Mouse (Mus musculus): ENCODE measurements at regions not wholly inside any gene's neighbourhood (a gene's known extent, or its start where the extent isn't known, plus 50 kb on each side); places are given as distances from the start of the nearest gene placed in this dataset.

DNA sequence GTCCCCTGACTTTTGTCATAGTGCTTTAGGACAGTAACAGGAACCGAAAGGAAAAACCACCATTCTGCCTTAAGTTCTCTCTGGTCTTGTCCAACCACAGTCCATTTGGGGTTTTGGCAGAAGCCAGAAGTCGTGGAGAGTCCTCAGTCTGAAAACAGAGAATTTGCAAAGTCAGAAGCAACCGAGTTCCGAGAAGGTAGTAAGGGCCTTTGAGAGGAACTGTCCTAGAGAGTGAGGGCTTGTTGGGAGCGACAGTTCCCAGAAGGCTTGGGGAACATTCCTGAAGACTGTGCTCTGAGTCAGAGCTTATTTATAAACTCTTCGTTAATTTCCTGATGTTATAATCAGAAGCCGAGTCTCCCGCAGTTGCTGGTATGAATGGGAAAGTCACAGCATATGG, 298.3 kb upstream of the Tbc1d5 start:
- Histone ChIP-seq H3K4me2 (no peak overlapping the region), H3K9ac (no peak overlapping the region), H3K27me3 (no peaks in the 10 kb centered on the region), H3K4me3 (replicated peaks) (no peak overlapping the region), H3K9me3 (replicated peaks) (no peaks in the 10 kb centered on the region), H3K27ac (no peak overlapping the region), H3K36me3 (no peaks in the 10 kb centered on the region), H3K4me1 (replicated peaks) (no peaks in the 10 kb centered on the region)
- WGBS (ENCODE audit: insufficient replicate concordance), result 71% methylated on average over 8 of the region's 8 CpGs
- DNase-seq (no peak), ATAC-seq (ENCODE audit: low read depth) (no peak)

DNA sequence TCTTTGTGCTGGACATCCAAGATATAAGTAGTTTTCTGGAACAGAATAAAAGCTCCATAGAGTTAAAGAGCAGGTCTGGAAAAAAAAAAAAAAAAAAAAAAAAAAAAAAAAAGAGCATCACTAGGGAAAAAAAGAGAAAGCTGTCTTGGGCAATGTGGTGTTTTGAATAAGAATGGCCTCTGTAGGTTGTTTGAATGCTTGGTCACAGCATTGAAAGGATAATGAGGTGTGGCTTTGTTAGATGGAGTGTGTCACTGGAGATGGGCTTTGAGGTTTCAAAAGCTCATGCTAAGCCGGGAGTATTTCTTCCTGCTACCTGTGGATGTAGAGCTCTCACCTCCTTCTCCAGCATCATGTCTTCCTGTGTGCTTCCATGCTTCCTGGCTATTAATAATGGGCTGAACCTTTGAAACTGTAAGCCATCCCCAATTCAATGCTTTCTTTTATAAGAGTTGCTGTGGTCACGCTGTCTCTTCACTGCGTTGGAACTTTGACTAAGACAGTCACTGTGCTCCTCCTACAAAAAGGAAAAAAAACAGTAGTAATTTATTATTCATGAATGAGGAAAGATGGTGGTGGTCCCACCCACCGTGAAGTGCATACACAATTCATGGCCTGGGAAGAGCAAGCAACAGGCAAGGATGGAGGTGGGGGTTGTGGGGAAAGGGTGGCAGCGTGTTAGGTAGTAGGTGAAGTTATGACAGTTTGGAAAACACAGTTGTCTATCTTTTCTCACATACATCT, 283.2 kb upstream of the Tbc1d5 start:
- Histone ChIP-seq H3K27ac (no peak overlapping the region), H3K27me3 (no peaks in the 10 kb centered on the region), H3K9me3 (replicated peaks) (no peaks in the 10 kb centered on the region), H3K9ac (no peak overlapping the region), H3K4me2 (no peak overlapping the region), H3K36me3 (no peaks in the 10 kb centered on the region), H3K4me1 (replicated peaks) (no peaks in the 10 kb centered on the region), H3K4me3 (replicated peaks) (no peak overlapping the region)
- ATAC-seq (ENCODE audit: low read depth) (no peak), DNase-seq (no peak)
- WGBS (ENCODE audit: insufficient replicate concordance), result 66% methylated on average over 5 of the region's 5 CpGs

DNA sequence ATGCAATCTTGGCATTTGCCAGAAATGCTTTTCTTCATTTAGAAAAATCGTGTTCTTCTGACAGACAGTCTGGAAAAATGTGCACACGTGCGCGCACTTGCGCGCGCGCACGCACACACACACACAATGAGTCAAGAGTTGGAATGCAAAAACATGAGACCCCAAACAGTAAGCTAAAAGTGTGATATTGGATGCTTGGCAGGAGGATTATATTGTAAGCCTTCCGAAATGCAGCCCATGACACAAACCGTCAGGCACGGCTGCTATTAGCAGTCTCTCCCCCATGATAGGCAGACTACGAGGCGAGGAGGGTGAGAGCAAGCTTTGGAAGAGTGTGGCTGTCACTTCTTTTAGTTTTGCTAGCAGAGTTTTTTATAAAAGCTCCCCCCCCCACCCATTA, 282.1 kb upstream of the Tbc1d5 start:
- Histone ChIP-seq H3K27me3 (no peaks in the 10 kb centered on the region), H3K4me3 (replicated peaks) (no peak overlapping the region), H3K36me3 (no peaks in the 10 kb centered on the region), H3K9ac (no peak overlapping the region), H3K9me3 (replicated peaks) (no peaks in the 10 kb centered on the region), H3K27ac (no peak overlapping the region), H3K4me2 (no peak overlapping the region), H3K4me1 (replicated peaks) (no peaks in the 10 kb centered on the region)
- no peak for ATAC-seq (ENCODE audit: low read depth)
- WGBS (ENCODE audit: insufficient replicate concordance), result 79% methylated on average over 14 of the region's 14 CpGs
- no peak for DNase-seq

DNA sequence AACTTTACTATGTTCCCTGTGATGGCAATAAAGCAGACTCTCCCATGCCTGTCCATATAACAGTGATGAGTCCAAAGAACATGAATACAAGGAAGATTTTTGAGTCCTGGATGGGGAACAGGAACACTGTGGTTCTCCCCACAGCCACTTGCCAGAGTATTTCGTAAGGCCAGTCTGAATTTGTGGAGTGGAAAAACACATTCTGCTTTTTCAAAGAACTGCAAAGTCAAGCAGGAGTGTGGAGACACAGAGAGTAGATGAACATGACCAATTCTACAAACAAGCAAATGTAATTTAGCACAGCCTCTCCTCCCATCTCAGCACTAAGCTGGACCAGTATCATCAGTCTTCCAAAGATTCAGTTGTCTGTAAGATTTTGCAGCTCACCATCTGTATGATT, 280.0 kb upstream of the Tbc1d5 start:
- H3K4me1 ChIP-seq (replicated peaks), result no peaks in the 10 kb centered on the region
- H3K9ac ChIP-seq, result no peak overlapping the region
- 59% methylated on average over 1 of the region's 1 CpGs for WGBS (ENCODE audit: insufficient replicate concordance)
- ATAC-seq (ENCODE audit: low read depth), result no peak
- no peak for DNase-seq
- H3K36me3 ChIP-seq, result no peaks in the 10 kb centered on the region
- no peak overlapping the region for H3K4me2 ChIP-seq
- no peaks in the 10 kb centered on the region for H3K9me3 ChIP-seq (replicated peaks)
- H3K27me3 ChIP-seq, result no peaks in the 10 kb centered on the region
- no peak overlapping the region for H3K4me3 ChIP-seq (replicated peaks)
- no peak overlapping the region for H3K27ac ChIP-seq

DNA sequence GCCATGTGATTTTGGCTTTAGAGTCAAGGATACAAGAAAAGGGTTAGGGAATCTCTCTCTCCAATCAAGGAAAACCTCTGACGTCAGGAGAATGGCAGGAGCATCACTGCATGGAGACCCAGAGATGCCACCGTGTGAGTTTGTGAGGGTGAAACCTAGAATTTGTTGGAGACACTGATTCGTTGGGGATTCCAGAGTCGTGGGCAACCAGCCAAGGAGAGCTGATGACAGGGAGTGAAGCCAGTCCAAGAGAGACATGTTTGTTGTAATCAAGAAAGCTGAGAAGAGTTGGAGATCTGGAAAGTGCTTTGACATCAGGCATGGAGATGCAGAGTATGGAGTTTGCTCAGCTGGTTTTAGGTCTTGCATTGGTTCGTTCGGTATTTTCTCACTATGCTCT, 236.6 kb upstream of the Tbc1d5 start:
- Histone ChIP-seq H3K27ac (no peak overlapping the region), H3K9ac (no peak overlapping the region), H3K4me1 (replicated peaks) (no peaks in the 10 kb centered on the region), H3K9me3 (replicated peaks) (no peaks in the 10 kb centered on the region), H3K4me3 (replicated peaks) (no peak overlapping the region), H3K4me2 (no peak overlapping the region), H3K27me3 (no peaks in the 10 kb centered on the region), H3K36me3 (no peaks in the 10 kb centered on the region)
- 68% methylated on average over 6 of the region's 6 CpGs for WGBS (ENCODE audit: insufficient replicate concordance)
- DNase-seq (no peak), ATAC-seq (ENCODE audit: low read depth) (no peak)

DNA sequence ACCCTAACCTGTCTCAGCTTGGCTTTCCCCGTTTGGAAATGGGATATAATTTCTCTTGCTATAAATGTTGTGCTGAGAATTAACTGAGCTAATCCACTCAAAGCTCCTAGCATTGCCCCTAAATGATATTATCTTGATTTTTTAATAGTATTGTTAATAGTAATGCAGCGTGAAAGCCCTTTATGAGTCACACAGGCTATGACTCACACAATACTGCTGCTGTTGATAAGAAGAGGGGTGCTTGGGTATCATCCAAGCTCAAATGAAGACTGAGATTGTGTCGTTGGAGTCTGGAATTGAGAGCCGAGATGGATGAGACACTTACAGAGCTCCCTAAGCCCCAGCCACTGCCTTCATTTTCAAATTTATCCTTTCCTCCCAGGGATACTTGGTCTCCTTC, 235.2 kb upstream of the Tbc1d5 start:
- Histone ChIP-seq H3K4me1 (replicated peaks) (no peaks in the 10 kb centered on the region), H3K4me2 (no peak overlapping the region), H3K36me3 (no peaks in the 10 kb centered on the region), H3K4me3 (replicated peaks) (no peak overlapping the region), H3K9ac (no peak overlapping the region), H3K27me3 (no peaks in the 10 kb centered on the region), H3K9me3 (replicated peaks) (no peaks in the 10 kb centered on the region), H3K27ac (no peak overlapping the region)
- DNase-seq (no peak), ATAC-seq (ENCODE audit: low read depth) (no peak)
- 55% methylated on average over 4 of the region's 4 CpGs for WGBS (ENCODE audit: insufficient replicate concordance)

DNA sequence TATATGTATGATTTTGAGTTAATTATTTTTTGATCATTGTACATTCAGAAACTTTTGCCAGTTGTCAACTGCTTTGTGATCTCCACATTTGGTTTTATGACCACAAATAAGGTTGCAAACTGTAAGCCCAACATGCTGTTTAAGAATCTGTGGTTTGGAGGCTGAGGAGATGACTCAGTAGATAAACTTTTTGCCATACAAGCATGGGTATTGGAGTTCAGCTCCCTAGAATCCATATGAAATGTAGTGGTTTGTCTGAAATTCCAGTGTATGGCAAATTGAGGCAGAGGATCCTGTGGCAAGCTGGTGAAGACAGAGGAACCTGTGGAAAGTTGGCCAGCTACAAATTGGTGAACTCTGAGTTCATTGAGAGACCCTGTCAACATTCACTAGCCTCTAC, 234.6 kb upstream of the Tbc1d5 start:
- Histone ChIP-seq H3K9ac (no peak overlapping the region), H3K4me1 (replicated peaks) (no peaks in the 10 kb centered on the region; the same call in 1 of the 2 replicates), H3K4me2 (no peak overlapping the region), H3K36me3 (no peaks in the 10 kb centered on the region), H3K9me3 (replicated peaks) (no peaks in the 10 kb centered on the region), H3K4me3 (replicated peaks) (no peak overlapping the region), H3K27me3 (no peaks in the 10 kb centered on the region), H3K27ac (no peak overlapping the region)
- no peak for ATAC-seq (ENCODE audit: low read depth)
- DNase-seq, result no peak

DNA sequence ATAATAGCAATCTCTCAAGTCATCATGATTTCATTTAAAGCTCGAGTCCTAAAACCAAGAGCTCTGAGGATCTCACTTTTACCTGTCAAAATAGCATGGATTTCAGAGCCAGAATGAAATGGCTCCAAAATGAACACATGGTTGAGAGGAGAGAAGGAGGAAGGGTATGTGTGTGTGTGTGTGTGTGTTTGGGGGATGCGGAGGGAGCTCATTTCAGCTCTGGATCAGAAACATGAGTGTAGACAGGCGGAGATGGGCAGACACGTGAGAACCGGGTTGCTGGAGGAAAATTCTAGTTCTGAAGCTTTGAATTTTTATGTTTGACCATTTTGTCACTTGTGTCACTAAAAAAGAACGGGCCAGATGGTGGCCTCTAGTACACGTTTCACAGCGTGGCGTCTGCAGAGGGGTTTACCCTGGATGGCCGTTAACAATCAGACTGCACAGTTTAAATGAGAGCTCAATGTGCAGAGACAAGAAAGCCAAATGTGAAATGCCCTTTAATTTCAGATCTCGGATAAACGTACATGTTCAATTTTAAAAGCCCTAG, 232.5 kb upstream of the Tbc1d5 start:
- ATAC-seq (ENCODE audit: low read depth), result no peak
- Histone ChIP-seq H3K9ac (no peak overlapping the region), H3K4me3 (replicated peaks) (no peak overlapping the region), H3K27me3 (no peaks in the 10 kb centered on the region), H3K36me3 (no peaks in the 10 kb centered on the region), H3K4me1 (replicated peaks) (no peaks in the 10 kb centered on the region; the same call in 1 of the 2 replicates), H3K9me3 (replicated peaks) (no peaks in the 10 kb centered on the region), H3K27ac (no peak overlapping the region), H3K4me2 (no peak overlapping the region)
- DNase-seq, result no peak
- 78% methylated on average over 12 of the region's 12 CpGs for WGBS (ENCODE audit: insufficient replicate concordance)

DNA sequence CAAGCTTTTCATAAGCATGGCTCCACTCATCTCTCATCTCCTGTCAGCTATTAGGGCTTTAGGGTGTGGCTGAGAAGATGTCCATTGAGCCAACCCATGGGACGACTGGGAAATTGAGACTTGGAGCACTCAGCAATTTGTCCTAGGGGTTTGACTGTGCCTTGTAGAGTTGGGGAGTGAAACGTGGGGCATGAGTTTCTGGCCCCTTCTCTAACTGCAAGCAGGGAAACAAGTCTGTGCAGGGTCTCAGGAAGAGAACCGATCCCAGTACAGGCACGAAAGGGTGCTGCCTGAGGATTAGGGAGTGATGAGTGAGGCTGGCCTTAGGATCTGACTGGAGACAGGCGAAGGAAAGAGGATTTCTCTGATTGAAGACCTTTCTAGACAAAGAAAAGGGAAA, 229.7 kb upstream of the Tbc1d5 start:
- Histone ChIP-seq H3K9me3 (replicated peaks) (no peaks in the 10 kb centered on the region), H3K27ac (peak overlapping the region; percentile 39; the same call in 1 of the 2 replicates), H3K4me2 (no peak overlapping the region), H3K4me3 (replicated peaks) (no peak overlapping the region), H3K4me1 (replicated peaks) (no peaks in the 10 kb centered on the region; the same call in 1 of the 2 replicates), H3K27me3 (no peaks in the 10 kb centered on the region), H3K9ac (no peak overlapping the region), H3K36me3 (no peaks in the 10 kb centered on the region)
- ATAC-seq (ENCODE audit: low read depth) (no peak; the same call in 1 of the 2 replicates), DNase-seq (no peak)
- 27% methylated on average over 5 of the region's 5 CpGs for WGBS (ENCODE audit: insufficient replicate concordance)

DNA sequence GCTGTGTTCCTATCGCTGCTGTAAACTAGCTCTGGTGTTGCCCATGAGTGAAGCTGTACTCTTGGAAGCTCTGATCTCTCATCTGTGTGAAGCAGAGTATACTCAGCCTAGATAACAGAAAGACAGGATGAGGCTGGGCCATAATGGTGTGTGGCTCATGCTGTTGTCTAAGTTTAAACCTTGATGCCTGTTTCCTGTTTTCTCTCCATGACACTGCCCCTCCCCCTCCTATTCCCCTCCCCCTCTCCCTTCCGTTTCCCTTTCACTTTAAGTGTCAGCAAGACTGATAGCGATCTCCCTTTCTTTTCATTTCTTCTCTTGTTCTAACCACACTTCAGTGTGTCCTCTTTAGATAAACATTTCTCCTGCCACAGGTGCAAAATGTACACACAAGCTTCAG, 229.2 kb upstream of the Tbc1d5 start:
- 6% methylated on average over 3 of the region's 3 CpGs for WGBS (ENCODE audit: insufficient replicate concordance)
- H3K4me2 ChIP-seq, result peak overlapping the region; percentile 19; the same call in 1 of the 2 replicates

DNA sequence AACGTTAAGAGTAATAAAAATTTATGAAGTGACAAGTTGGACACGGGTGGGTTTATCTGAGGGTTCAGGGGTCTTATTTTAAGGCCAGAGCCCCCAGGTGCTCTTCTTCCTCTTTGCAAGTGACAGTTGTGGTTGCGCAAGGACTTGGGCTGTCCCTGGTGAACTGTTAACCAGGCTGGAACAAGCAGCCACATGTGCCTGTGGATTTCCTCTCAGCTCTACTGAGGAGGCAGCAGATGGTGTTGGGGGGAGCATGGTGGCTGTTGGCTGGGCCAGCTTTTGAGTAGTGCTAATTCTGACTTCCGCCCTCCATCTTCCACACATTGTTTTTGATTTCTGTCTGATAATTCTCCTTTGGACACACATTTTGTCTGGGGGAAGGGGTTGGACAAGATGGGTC, 227.9 kb upstream of the Tbc1d5 start:
- Histone ChIP-seq H3K27ac (no peak overlapping the region), H3K4me3 (replicated peaks) (no peak overlapping the region), H3K4me2 (no peak overlapping the region), H3K9ac (no peak overlapping the region), H3K27me3 (no peaks in the 10 kb centered on the region), H3K4me1 (replicated peaks) (no peaks in the 10 kb centered on the region; the same call in 1 of the 2 replicates), H3K36me3 (no peaks in the 10 kb centered on the region), H3K9me3 (replicated peaks) (no peaks in the 10 kb centered on the region)
- DNase-seq, result no peak
- 36% methylated on average over 4 of the region's 4 CpGs for WGBS (ENCODE audit: insufficient replicate concordance)
- no peak for ATAC-seq (ENCODE audit: low read depth)

More for the DNA sequence above, 229.2 kb upstream of the Tbc1d5 start:
- ATAC-seq (ENCODE audit: low read depth), result peak; percentile 66
- Histone ChIP-seq H3K36me3 (no peaks in the 10 kb centered on the region), H3K27me3 (no peaks in the 10 kb centered on the region), H3K4me1 (replicated peaks) (no peaks in the 10 kb centered on the region; the same call in 1 of the 2 replicates), H3K4me3 (replicated peaks) (no peak overlapping the region), H3K27ac (no peak overlapping the region), H3K9ac (no peak overlapping the region), H3K9me3 (replicated peaks) (no peaks in the 10 kb centered on the region)
- no peak for DNase-seq

DNA sequence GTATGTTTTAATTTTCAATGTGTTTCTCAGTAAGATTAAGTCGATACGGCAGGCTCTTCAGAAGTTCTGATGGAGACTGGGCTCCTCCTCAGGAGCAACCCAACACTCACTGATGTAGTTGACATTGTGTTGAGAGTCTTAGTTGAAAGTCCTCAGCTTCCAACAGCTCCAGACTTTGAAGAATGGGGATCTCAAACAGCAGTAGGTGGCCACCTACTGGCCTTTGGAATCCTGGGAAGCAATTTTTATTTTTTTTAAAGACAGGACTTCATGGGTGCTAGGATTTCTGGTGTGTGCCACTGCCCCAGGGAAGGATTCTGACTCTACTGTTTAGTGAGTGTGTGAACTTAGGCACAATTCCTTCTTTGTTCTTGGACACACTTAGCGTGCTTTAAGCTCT, 225.9 kb upstream of the Tbc1d5 start:
- Histone ChIP-seq H3K36me3 (no peaks in the 10 kb centered on the region), H3K4me2 (no peak overlapping the region), H3K4me3 (replicated peaks) (no peak overlapping the region), H3K9ac (no peak overlapping the region), H3K27ac (no peak overlapping the region), H3K27me3 (no peaks in the 10 kb centered on the region), H3K9me3 (replicated peaks) (no peaks in the 10 kb centered on the region), H3K4me1 (replicated peaks) (no peaks in the 10 kb centered on the region; the same call in 1 of the 2 replicates)
- no peak for ATAC-seq (ENCODE audit: low read depth)
- DNase-seq, result no peak
- 62% methylated on average over 3 of the region's 3 CpGs for WGBS (ENCODE audit: insufficient replicate concordance)

Measured in liver, embryonic 13.5 days (tissue).